Mouse (Mus musculus): ENCODE measurements around the gene Lctl. TPM values are rescaled to one million over a fixed set of nuclear protein-coding genes. Genes with fewer than 3 reads are reported as not detected.

Gene Lctl
- polyA plus RNA-seq, 2 experiments: 0.06 TPM; not detected in 1

GRCm38 (mm10) chr9:64076412-64076811 lies 40.5 kb upstream of the Lctl start:
- peaks cover 5% of the 10 kb centered on the region for H3K4me1 ChIP-seq (ENCODE audit: control insufficient read depth, insufficient read depth, low read length)
- no peaks in the 10 kb centered on the region for H3K27me3 ChIP-seq (ENCODE audit: control insufficient read depth, insufficient read depth, low read length)
- no peak overlapping the region for H3K4me3 ChIP-seq (replicated peaks; ENCODE audit: low read length)
- no peak overlapping the region for H3K27ac ChIP-seq (replicated peaks; ENCODE audit: low read depth, low read length)
- no peaks in the 10 kb centered on the region for H3K9me3 ChIP-seq (ENCODE audit: control insufficient read depth, low read length)
- ATAC-seq (ENCODE audit: low FRiP score, low read depth) (no peak), DNase-seq (ENCODE audit: low spot score) (no peak)
- WGBS: 60% methylated on average over 2 of the region's 2 CpGs
- no peak overlapping the region for H3K4me2 ChIP-seq (replicated peaks; ENCODE audit: low read depth, low read length, severe bottlenecking)
- TF ChIP-seq POLR2A (IDR thresholded peaks at IDR 0.05; ENCODE audit: borderline replicate concordance, extremely low read depth, insufficient read depth, insufficient read length): no peak
- H3K36me3 ChIP-seq (ENCODE audit: control insufficient read depth, insufficient read depth, low read length): no peaks in the 10 kb centered on the region
- no peak overlapping the region for H3K9ac ChIP-seq (ENCODE audit: low read depth, low read length, severe bottlenecking)

- peaks cover 5% of the 10 kb centered on the region for H3K4me1 ChIP-seq (ENCODE audit: control insufficient read depth, insufficient read depth, low read length)
- no peak overlapping the region for H3K4me2 ChIP-seq (replicated peaks; ENCODE audit: low read depth, low read length, severe bottlenecking)
- no peak overlapping the region for H3K9ac ChIP-seq (ENCODE audit: low read depth, low read length, severe bottlenecking)
- TF ChIP-seq POLR2A (IDR thresholded peaks at IDR 0.05; ENCODE audit: borderline replicate concordance, extremely low read depth, insufficient read depth, insufficient read length): no peak
- no peaks in the 10 kb centered on the region for H3K36me3 ChIP-seq (ENCODE audit: control insufficient read depth, insufficient read depth, low read length)
- H3K27ac ChIP-seq (replicated peaks; ENCODE audit: low read depth, low read length): no peak overlapping the region
- H3K4me3 ChIP-seq (replicated peaks; ENCODE audit: low read length): no peak overlapping the region
- no peak for ATAC-seq (ENCODE audit: low FRiP score, low read depth)
- no peaks in the 10 kb centered on the region for H3K9me3 ChIP-seq (ENCODE audit: control insufficient read depth, low read length)
- no peak for DNase-seq (ENCODE audit: low spot score)
- H3K27me3 ChIP-seq (ENCODE audit: control insufficient read depth, insufficient read depth, low read length): no peaks in the 10 kb centered on the region
- 18% methylated on average over 5 of the region's 7 CpGs for WGBS
These were observed 38.6 kb upstream of the Lctl start for GRCm38 (mm10) chr9:64078386-64078792.

- peaks cover 20% of the 10 kb centered on the region for H3K4me1 ChIP-seq (ENCODE audit: control insufficient read depth, insufficient read depth, low read length)
These were observed 37.0 kb upstream of the Lctl start for GRCm38 (mm10) chr9:64079922-64080321.

GRCm38 (mm10) chr9:64084231-64084630 lies 32.7 kb upstream of the Lctl start:
- Histone ChIP-seq H3K4me2 (replicated peaks; ENCODE audit: low read depth, low read length, severe bottlenecking) (peak overlapping the region; percentile 91), H3K9ac (ENCODE audit: low read depth, low read length, severe bottlenecking) (peak overlapping the region; percentile 74), H3K27ac (replicated peaks; ENCODE audit: low read depth, low read length) (peak overlapping the region; percentile 80), H3K27me3 (ENCODE audit: control insufficient read depth, insufficient read depth, low read length) (no peaks in the 10 kb centered on the region), H3K4me3 (replicated peaks; ENCODE audit: low read length) (peak overlapping the region; percentile 39), H3K9me3 (ENCODE audit: control insufficient read depth, low read length) (no peaks in the 10 kb centered on the region), H3K36me3 (ENCODE audit: control insufficient read depth, insufficient read depth, low read length) (no peaks in the 10 kb centered on the region), H3K4me1 (ENCODE audit: control insufficient read depth, insufficient read depth, low read length) (peaks cover 35% of the 10 kb centered on the region)
- no peak for ATAC-seq (ENCODE audit: low FRiP score, low read depth)
- DNase-seq (ENCODE audit: low spot score): no peak
- TF ChIP-seq POLR2A (IDR thresholded peaks at IDR 0.05; ENCODE audit: borderline replicate concordance, extremely low read depth, insufficient read depth, insufficient read length): no peak
- WGBS: 25% methylated on average over 7 of the region's 7 CpGs

More at GRCm38 (mm10) chr9:64079922-64080321, 37.0 kb upstream of the Lctl start:
- ATAC-seq (ENCODE audit: low FRiP score, low read depth) (no peak), DNase-seq (ENCODE audit: low spot score) (no peak)
- Histone ChIP-seq H3K9ac (ENCODE audit: low read depth, low read length, severe bottlenecking) (no peak overlapping the region), H3K27me3 (ENCODE audit: control insufficient read depth, insufficient read depth, low read length) (no peaks in the 10 kb centered on the region), H3K4me3 (replicated peaks; ENCODE audit: low read length) (no peak overlapping the region), H3K4me2 (replicated peaks; ENCODE audit: low read depth, low read length, severe bottlenecking) (no peak overlapping the region), H3K9me3 (ENCODE audit: control insufficient read depth, low read length) (no peaks in the 10 kb centered on the region), H3K27ac (replicated peaks; ENCODE audit: low read depth, low read length) (no peak overlapping the region), H3K36me3 (ENCODE audit: control insufficient read depth, insufficient read depth, low read length) (no peaks in the 10 kb centered on the region)
- 91% methylated on average over 6 of the region's 6 CpGs for WGBS
- TF ChIP-seq POLR2A (IDR thresholded peaks at IDR 0.05; ENCODE audit: borderline replicate concordance, extremely low read depth, insufficient read depth, insufficient read length): no peak

- peak; percentile 75 for ATAC-seq (ENCODE audit: low FRiP score, low read depth)
These were observed 32.1 kb upstream of the Lctl start for GRCm38 (mm10) chr9:64084661-64085399.

More at GRCm38 (mm10) chr9:64084661-64085399, 32.1 kb upstream of the Lctl start:
- peak overlapping the region; percentile 39 for H3K4me3 ChIP-seq (replicated peaks; ENCODE audit: low read length)
- no peaks in the 10 kb centered on the region for H3K36me3 ChIP-seq (ENCODE audit: control insufficient read depth, insufficient read depth, low read length)
- H3K27ac ChIP-seq (replicated peaks; ENCODE audit: low read depth, low read length): peak overlapping the region; percentile 80
- no peak for TF ChIP-seq POLR2A (IDR thresholded peaks at IDR 0.05; ENCODE audit: borderline replicate concordance, extremely low read depth, insufficient read depth, insufficient read length)
- DNase-seq (ENCODE audit: low spot score): peak; percentile 74
- peak overlapping the region; percentile 74 for H3K9ac ChIP-seq (ENCODE audit: low read depth, low read length, severe bottlenecking)
- H3K4me1 ChIP-seq (ENCODE audit: control insufficient read depth, insufficient read depth, low read length): peaks cover 35% of the 10 kb centered on the region
- H3K4me2 ChIP-seq (replicated peaks; ENCODE audit: low read depth, low read length, severe bottlenecking): peak overlapping the region; percentile 91
- H3K9me3 ChIP-seq (ENCODE audit: control insufficient read depth, low read length): no peaks in the 10 kb centered on the region
- 0% methylated on average over 33 of the region's 49 CpGs for WGBS
- no peaks in the 10 kb centered on the region for H3K27me3 ChIP-seq (ENCODE audit: control insufficient read depth, insufficient read depth, low read length)

All from limb, embryonic 14.5 days (tissue).